Mouse (Mus musculus): ENCODE measurements around the gene Gpr37.

- TF ChIP-seq CTCF (IDR thresholded peaks at IDR 0.05; ENCODE audit: low read depth) (no peak), EP300 (IDR thresholded peaks at IDR 0.05; ENCODE audit: low read depth) (no peak)
Observed at GRCm38 (mm10) chr6:25670150-25670549, 20.4 kb downstream of the Gpr37 start.
